Mouse (Mus musculus): ENCODE measurements around the gene Nmt2. TPM values are rescaled to one million over a fixed set of nuclear protein-coding genes. Genes with fewer than 3 reads are reported as not detected.

The Nmt2 gene
- 10.4 and 12.8 TPM in 2 replicates for polyA plus RNA-seq (2012; rRNA removed; ENCODE audit: low replicate concordance)

GRCm38 (mm10) chr2:3283602-3284472 is at the start of gene Nmt2:
Nmt2 (plus strand) TSS chr2:3284212.

GRCm38 (mm10) chr2:3332484-3333242 is 48.7 kb downstream of the Nmt2 start, which contains the start of gene Rpp38:
Rpp38 (minus strand) TSS chr2:3332643.

GRCm38 (mm10) chr2:3335611-3336301 is 51.7 kb downstream of the Nmt2 start, which contains the start of gene Acbd7:
Acbd7 (plus strand) TSS chr2:3336168.

Other genes starting within 250 kb of the Nmt2 start
- gene Fam171a1, start 170.0 kb upstream of the Nmt2 start, polyA plus RNA-seq (2012; rRNA removed; ENCODE audit: low replicate concordance): 23.9 and 39.7 TPM in 2 replicates
- 4.7 and 10.0 TPM in 2 replicates for gene Rpp38, start 48.4 kb downstream of the Nmt2 start, polyA plus RNA-seq (2012; rRNA removed; ENCODE audit: low replicate concordance)
- gene Acbd7, start 52.0 kb downstream of the Nmt2 start, polyA plus RNA-seq (2012; rRNA removed; ENCODE audit: low replicate concordance): not detected in 2 replicates
- gene Olah, start 113.0 kb downstream of the Nmt2 start, polyA plus RNA-seq (2012; rRNA removed; ENCODE audit: low replicate concordance): not detected in 2 replicates
- not detected in 2 replicates for gene Meig1, start 138.4 kb downstream of the Nmt2 start, polyA plus RNA-seq (2012; rRNA removed; ENCODE audit: low replicate concordance)
- 7.5 and 8.5 TPM in 2 replicates for gene Dclre1c, start 139.9 kb downstream of the Nmt2 start, polyA plus RNA-seq (2012; rRNA removed; ENCODE audit: low replicate concordance)
- gene Suv39h2, start 190.8 kb downstream of the Nmt2 start, polyA plus RNA-seq (2012; rRNA removed; ENCODE audit: low replicate concordance): 0.26 and 1.9 TPM in 2 replicates
- gene Gm45902, start 228.6 kb downstream of the Nmt2 start, polyA plus RNA-seq (2012; rRNA removed; ENCODE audit: low replicate concordance): 2.2 and 2.5 TPM in 2 replicates
- gene Hspa14, start 228.6 kb downstream of the Nmt2 start, polyA plus RNA-seq (2012; rRNA removed; ENCODE audit: low replicate concordance): 42.0 and 46.4 TPM in 2 replicates
- 0.94 and 3.3 TPM in 2 replicates for gene Cdnf, start 228.8 kb downstream of the Nmt2 start, polyA plus RNA-seq (2012; rRNA removed; ENCODE audit: low replicate concordance)